Mouse (Mus musculus): ENCODE data around the gene Cd68. TPM values are rescaled to one million over a fixed set of nuclear protein-coding genes. Genes with fewer than 3 reads are reported as not detected.

Gene Cd68
- polyA plus RNA-seq, 1 experiment, result 1.2 TPM

DNA sequence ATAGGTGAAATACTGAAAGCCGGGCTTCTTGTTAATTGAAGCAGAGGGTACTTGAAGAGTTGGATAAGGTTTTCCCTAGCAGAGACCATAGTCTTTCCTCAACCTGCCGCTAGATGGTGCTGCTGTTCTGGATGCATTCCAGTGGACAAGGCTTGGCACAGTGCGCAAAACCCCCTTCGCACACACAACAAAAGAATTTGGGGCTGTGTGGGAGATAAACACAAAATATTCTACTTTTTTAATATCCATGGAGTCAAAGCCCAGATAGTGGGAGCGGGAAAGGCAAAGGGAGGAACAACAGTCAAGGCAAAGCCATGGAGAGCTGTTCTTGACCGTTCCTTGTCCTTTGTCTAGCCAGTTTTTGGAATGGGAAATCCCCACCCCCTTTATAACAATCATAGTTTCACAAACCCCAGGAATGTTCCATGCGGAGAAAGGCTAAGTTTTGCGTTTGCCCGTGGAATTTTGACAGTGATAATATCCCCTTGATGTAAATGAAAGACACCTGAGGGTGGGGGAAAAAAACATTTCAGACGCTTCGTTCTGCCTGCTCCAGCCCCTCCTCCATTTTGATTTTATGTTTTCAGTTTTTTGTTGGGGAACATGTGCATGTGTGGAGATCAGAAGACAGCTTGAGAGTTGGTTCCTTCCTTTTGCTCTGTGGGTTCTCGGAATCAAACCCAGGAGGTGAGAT, 17.0 kb upstream of the Cd68 start:
- no peak for TF ChIP-seq GATA1 (IDR thresholded peaks at IDR 0.05; ENCODE audit: low read length)

DNA sequence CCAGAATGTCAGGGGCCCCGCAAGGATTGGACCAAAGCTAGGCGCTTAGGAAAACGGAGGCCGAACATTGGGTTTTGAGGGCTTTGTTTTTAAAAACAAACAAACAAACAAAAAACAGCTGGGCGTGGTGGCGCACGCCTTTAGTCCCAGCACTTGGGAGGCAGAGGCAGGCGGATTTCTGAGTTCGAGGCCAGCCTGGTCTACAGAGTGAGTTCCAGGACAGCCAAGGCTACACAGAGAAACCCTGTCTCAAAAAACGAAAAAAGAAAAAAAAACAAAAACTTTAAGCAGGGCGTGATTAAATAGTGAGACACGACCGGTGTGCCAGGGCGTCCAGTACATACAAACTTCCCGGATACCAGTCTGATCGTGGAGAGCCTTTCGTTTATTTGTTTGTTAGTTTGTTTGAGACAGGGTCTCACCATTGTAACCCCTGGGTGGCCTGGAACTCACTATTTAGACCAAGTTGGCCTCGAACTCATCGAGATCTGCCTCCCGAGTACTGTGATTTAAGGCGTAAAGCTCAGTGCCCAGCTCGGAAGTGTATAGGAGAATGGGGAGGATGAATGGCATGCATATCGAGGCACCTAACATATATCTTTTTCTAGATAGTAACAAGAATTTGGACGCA, 16.4 kb upstream of the Cd68 start:
- TF ChIP-seq GATA1 (IDR thresholded peaks at IDR 0.05; ENCODE audit: low read length), result no peak

DNA sequence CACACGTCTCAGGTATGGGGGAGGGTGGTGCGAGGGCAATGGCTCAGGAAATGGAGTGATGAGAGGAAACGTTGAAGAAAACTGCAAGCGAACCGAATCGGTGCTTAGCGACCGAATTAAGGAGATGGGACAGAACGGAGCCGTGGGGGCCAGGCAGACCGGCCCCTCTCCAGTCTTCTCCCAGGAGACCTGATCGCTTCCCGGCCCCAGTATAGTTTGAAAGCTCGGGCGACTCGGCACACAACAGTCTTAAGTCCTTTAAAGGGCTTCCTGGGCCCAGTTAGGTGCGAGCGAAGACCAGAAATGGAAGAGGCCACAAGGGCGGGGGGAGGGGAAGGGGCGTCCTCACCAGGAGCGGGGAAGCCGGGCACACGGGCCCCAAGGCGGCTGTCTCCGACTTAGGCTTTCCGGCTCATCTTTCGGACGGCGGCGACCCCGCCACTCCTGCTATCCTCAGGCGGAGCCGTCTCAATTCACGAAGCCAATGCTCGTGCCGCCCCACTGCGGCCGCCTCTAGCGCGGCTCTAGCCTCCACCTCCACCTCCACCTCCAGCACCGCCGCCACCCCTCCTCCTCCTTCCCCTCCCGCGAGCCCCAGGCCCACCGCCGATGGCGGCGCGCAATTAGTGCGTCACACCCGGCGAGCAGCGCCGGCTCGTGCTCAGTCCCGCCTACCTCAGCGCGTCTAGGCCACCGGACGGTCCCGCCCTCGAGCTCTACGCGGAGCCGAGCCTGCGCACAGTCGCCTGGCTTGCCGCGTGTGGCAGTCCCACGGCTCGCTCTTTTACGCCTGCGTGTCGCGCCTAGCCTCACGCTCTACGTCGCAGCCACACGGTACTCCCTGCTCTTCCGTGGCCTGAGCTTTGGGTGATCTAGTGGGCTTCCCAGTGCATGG, 15.6 kb upstream of the Cd68 start, which contains the start of gene Senp3:
TSS of gene Senp3 (minus strand) at position 771 of the 895 bp plus-strand sequence.
- no peak for TF ChIP-seq GATA1 (IDR thresholded peaks at IDR 0.05; ENCODE audit: low read length)

DNA sequence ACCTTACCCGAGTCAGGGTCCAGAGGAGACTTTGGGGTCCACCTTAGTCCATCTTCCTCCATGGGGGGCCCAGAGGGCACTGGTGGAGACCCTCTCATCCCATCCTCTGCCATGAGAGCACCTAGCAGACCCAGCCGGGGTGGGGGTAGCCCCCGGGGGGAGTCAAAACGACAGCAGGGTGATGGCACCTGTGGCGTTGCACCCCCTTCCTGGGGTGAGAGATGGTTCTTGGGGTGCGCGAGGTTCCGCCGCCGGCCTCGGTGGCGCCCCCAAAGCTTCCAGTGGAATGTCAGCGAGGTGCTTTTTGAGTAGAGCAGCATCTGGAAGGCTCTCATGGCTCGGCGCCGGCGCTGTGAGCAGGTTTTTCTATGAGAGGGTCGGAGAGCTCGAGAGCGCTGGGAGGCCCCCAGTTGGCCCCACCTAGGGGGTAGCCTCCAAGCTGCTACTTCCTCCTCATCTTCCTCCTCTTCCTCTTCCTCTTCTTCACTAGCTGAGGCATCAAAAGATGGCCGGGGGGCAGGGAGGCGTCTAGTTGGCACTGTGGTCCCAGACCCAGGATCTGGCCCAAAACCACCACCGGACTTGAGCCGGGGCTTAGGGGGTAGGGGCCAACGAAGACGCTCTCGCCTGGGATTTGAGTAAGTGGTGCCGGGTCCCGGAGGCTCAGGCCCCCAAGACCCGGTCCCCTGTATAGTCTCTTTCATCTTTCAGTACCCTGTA, 14.3 kb upstream of the Cd68 start:
- TF ChIP-seq GATA1 (IDR thresholded peaks at IDR 0.05; ENCODE audit: low read length), result no peak

DNA sequence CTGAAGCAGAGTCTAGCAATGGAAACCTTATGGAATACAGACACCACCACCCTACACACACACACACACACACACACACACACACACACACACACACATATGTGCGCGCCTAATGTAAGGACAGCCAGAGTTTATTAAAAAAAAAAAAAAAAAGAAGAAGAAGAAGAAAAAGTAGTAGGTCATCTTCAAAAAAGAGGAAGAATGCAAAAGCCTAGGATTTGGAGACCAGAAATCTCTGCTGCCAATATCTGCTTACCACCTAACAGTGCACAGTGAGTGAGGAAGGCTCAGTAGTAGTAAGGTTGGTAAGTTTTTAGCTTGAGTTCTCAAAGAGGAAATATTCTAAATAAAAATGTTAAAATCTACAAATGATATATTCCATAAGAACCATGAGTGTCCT, 13.2 kb upstream of the Cd68 start:
- no peak for TF ChIP-seq GATA1 (IDR thresholded peaks at IDR 0.05; ENCODE audit: low read length)

DNA sequence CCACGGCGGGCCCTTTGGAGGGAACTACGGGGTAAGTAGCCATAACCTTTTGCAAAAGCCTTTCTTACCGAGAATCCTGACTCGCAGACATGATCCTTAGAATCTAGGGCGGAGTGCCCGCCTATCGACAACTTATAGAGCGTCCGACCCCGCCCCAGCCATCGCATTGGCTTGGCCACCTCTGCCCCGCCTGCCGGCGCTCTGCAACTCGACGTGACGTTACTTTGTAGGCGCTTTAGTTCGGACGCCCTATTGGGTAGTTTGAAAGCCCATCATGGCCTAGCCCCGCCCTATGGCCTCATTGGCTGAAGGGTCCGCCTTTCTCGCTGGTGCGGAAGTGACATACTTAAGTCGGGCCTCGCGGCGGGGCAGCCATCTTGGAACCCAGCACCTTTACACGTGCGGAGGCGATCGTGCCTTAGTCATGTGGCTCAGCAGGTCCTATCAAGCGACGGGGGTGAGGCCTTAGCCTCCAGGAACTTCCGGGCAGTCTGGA, 6.3 kb upstream of the Cd68 start, which contains the start of gene Eif4a1:
TSS of gene Eif4a1 (minus strand) at position 213 of the 496 bp plus-strand sequence.
- TF ChIP-seq GATA1 (IDR thresholded peaks at IDR 0.05; ENCODE audit: low read length), result no peak

DNA sequence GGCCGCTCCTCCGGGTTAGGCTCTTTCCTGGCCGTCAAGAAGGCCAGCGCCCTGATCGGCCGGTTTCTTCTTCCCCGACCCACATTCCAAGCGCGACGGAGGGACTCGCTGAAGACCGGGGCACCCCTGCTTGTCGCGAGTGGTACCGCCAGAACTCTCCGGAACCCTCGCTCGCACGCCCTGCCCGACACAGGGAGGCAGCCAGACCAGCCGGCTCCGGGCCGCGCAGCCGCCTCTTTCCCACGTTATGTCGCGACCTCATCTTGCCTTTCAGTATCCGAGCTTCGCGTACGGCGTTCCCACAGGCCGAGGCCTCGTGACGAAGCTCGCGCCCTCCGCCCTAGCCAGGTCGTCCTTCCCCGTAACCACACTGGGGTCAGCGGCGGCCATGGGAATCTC, 5.8 kb upstream of the Cd68 start:
- TF ChIP-seq GATA1 (IDR thresholded peaks at IDR 0.05; ENCODE audit: low read length), result no peak

DNA sequence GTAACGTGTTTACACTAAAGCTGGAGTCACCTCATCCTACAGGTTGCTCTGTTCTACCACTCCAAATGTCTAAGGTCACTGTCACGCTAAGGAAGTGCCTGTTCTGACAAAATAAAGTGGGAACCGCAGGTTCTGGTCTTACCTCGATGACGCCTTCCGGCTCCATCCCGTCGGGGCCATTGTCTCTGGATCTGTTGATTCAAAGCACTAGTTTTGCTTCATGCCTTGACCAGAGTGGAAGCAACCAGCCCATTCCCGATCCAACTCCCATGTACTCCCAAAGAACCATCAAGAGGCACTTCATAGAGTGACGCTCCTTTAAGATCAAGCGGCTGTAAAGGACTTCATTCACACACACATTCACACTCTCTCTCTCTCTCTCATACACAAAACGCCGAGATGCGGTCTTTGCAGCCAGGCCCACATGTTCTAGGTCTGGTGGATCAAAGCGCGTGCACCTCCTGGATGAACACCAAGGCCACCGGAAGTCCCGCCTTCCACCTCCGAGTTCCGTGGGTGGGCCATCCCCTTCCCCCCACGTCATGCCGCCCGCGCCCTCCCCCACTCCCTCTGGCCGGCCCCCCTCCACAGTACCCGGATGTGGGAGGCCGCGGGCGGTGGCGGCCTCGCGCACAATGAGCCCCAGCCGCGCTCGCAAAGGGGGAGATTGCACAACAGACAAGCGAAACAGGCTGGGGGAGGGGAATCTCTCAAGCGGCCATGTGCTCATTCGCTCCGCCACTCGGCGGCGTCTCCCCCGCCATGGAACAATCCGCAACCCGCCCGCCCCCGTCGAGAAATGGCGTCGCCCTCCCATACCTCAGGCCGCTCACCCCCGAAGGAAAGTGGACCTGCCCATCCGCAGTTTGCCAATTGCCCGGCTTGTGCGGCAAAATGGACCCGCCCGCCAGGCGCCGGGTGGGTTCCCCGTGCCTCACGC, 5.1 kb upstream of the Cd68 start:
- no peak for TF ChIP-seq GATA1 (IDR thresholded peaks at IDR 0.05; ENCODE audit: low read length)

DNA sequence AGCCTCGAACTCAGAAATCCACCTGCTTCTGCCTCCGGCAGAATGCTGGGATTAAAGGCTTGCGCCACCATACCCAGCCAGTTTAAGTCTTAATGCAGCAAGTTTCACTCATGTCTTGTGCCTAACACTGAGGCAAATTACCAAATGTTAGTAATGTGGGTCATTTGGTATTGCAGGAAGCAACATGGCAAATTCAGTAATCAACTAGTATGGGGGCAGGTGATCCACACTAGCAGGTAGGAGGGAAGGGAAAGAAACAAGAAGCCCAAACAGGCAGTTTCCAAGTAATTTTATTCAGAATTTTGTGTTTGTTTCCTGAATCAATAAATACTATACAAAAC, 682 bp upstream of the Cd68 start:
- no peak for TF ChIP-seq GATA1 (IDR thresholded peaks at IDR 0.05; ENCODE audit: low read length)

DNA sequence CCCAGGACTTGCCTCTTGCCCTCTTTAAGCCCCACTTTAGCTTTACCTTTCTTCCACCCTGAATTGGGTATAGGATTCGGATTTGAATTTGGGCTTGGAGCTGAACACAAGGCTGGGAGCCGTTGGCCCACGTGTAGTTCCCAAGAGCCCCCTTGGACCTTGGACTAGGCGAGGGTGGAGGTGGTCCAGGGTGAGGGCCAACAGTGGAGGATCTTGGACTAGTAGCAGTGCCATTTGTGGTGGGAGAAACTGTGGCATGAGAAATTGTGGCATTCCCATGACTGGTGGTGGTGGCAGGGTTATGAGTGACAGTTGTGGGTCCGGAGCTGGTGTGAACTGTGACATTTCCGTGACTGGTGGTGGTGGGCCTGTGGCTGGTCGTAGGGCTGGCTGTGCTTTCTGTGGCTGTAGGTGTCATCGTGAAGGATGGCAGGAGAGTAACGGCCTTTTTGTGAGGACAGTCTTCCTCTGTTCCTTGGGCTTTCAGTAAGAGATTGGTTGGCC, 444 bp downstream of the Cd68 start:
- TF ChIP-seq GATA1 (IDR thresholded peaks at IDR 0.05; ENCODE audit: low read length), result no peak

DNA sequence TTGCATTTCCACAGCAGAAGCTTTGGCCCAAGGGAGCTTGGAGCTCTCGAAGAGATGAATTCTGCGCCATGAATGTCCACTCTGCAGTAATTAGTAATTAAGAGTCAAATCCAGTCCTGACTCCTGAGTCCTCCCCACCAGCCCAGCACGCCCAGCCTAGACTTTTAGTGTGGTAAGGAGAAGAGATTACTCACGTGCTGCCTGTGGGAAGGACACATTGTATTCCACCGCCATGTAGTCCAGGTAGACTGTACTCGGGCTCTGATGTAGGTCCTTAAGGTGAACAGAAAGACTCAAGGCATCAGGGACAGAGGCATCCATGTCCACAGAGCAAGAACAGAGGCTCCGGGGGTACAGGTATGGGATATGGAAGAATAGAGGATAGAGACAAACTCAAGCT, 1.1 kb downstream of the Cd68 start:
- TF ChIP-seq GATA1 (IDR thresholded peaks at IDR 0.05; ENCODE audit: low read length), result no peak

DNA sequence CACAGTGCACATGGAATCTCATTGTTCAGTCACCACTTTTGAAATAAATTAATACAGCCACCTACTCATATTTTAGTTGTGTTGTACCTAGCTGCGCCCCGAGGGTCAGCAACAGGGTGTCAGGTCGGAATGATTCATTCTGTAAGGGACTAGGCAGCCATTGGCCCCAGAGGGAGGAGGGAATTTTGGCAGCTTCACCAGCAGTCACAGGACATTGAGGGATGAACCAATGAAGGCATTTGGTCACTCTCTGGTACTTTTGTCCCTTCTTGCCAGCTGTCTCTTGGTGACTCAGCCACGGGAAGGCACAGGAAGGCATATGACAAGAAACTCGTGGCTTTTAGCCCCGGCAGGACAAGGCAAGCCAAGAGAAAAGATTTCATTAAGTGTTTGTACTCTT, 2.2 kb downstream of the Cd68 start:
- TF ChIP-seq GATA1 (IDR thresholded peaks at IDR 0.05; ENCODE audit: low read length), result no peak

DNA sequence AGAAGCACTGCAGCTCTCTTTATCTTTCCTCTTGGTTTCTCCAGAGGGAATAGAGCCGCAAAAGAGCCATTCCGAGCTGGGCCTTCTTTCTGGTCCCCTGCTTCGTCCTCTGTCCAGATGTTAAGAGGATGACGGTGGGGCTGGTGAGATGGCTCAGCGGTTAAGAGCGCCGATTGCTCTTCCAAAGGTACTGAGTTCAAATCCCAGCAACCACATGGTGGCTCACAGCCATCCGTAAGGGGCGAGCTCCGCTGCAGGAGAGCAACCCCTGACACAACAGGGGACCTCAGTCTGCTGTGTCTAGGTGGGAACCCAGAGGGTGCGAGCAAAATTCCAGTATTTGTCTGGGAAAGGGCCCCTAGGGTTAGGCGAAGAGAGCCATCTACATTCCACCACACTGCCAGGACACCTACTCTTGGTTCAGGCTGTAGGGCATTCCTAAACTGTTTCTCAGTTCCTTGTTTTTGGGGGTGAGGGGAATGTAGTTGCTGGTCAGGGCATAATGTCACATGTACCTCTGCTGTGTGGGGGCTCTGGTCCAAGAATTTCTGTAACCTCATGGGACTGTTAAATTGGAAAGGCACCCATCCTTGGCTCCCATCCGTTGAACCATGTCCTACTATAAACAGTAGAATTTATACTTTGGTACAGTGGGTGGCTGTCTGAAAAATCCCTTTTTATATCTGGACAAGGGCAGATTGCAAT, 2.8 kb downstream of the Cd68 start:
- TF ChIP-seq GATA1 (IDR thresholded peaks at IDR 0.05; ENCODE audit: low read length), result no peak

Measured in G1E-ER4 (cell line).